Mouse (Mus musculus): ENCODE measurements around the gene Prss53. TPM values are rescaled to one million over a fixed set of nuclear protein-coding genes. Genes with fewer than 3 reads are reported as not detected.
A peak's percentile ranks its signal among the peaks of the same experiment; 100 is the strongest.

Prss53 gene
- total and polyA plus RNA-seq, 3 experiments = 0.15 to 0.77 TPM; not detected in 1

DNA sequence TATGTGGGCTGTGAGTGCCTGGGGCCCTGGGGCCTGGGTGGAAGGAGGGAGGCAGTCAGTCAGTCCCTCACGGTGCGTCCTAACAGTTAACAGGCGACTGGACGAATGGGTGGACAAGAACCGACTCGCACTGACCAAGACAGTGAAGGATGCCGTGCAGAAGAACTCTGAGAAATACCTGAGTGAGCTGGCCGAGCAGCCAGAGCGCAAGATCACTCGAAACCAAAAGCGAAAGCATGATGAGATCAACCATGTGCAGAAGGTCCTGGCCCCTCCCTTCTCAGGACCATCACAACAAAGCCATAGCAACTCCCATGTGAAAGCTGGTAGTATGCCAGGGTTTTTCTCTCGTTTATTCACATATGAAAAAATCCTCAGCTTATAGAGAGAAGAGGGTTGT is 24.5 kb upstream of the Prss53 start:
- TF ChIP-seq NRF1 (IDR thresholded peaks at IDR 0.05; ENCODE audit: insufficient read depth, low read depth, low read length, poor library complexity, severe bottlenecking) = no peak
- TF ChIP-seq ZMIZ1 (IDR thresholded peaks at IDR 0.05; ENCODE audit: low read depth, low read length) = no peak
- TF ChIP-seq POLR2A (IDR thresholded peaks at IDR 0.05; ENCODE audit: control insufficient read depth in 1 of 2, insufficient read depth in 1 of 2, low read depth in 1 of 2, low read length in 2 of 2, poor library complexity in 1 of 2) = no peak
- no peak for TF ChIP-seq RCOR1 (IDR thresholded peaks at IDR 0.05; ENCODE audit: low read depth, low read length)
- TF ChIP-seq SMC3 (IDR thresholded peaks at IDR 0.05; ENCODE audit: low read depth, low read length) = no peak
- TF ChIP-seq TCF12 (IDR thresholded peaks at IDR 0.05; ENCODE audit: low read depth, low read length) = no peak
- TF ChIP-seq JUND (IDR thresholded peaks at IDR 0.05; ENCODE audit: low read depth, low read length) = no peak
- TF ChIP-seq USF1 (IDR thresholded peaks at IDR 0.05; ENCODE audit: low read depth, low read length) = no peak
- no peak for TF ChIP-seq RAD21 (IDR thresholded peaks at IDR 0.05; ENCODE audit: low read depth, low read length)
- Histone ChIP-seq H3K27me3 (ENCODE audit: control insufficient read depth in 1 of 2, insufficient read depth in 2 of 2, low read length in 2 of 2) (no peaks in the 10 kb centered on the region), H3K4me1 (ENCODE audit: control insufficient read depth in 1 of 2, insufficient read depth in 2 of 2, low read length in 2 of 2) (peaks cover 2 to 7% of the 10 kb centered on the region in 2 experiments; a peak in 2 of 4 replicates), H3K9me3 (replicated peaks; ENCODE audit: insufficient read depth, low read length) (no peaks in the 10 kb centered on the region), H3K4me3 (ENCODE audit: control insufficient read depth in 1 of 2, insufficient read depth in 1 of 2, low read depth in 2 of 2, low read length in 2 of 2) (no peak overlapping the region), H3K9ac (ENCODE audit: control insufficient read depth, low read depth, low read length, poor library complexity, severe bottlenecking) (no peak overlapping the region), H3K36me3 (ENCODE audit: control insufficient read depth in 1 of 2, insufficient read depth in 2 of 2, low read length in 2 of 2) (peaks cover 2 to 4% of the 10 kb centered on the region in 2 experiments; a peak in 3 of 4 replicates), H3K27ac (ENCODE audit: control insufficient read depth, low read depth, low read length) (no peak overlapping the region), H3K79me2 (ENCODE audit: control insufficient read depth, insufficient read depth, low read length, poor library complexity) (peaks cover 5% of the 10 kb centered on the region)
- DNase-seq (ENCODE audit: low read depth, low spot score) = no peak

DNA sequence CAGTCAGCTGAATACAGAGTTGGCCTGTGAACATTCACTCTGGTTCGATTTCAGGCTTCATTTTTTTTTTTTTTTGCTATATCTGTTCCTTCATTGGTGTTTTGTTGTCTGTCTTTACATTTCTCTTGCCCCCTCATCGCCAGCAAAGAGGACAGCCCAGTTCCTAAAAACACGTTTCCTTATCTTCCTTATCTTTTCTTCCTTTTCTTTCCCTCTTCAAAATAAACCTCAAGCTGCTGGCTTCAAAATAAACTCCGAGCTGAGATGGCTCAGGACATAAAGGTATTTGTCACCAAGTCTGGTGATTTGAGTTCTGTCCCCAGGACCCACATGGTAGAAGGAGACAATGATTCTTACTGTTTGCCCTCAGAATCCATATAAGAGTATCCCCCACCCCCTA is 22.2 kb upstream of the Prss53 start:
- peaks cover 2 to 4% of the 10 kb centered on the region in 2 experiments; a peak in 3 of 4 replicates for H3K36me3 ChIP-seq (ENCODE audit: control insufficient read depth in 1 of 2, insufficient read depth in 2 of 2, low read length in 2 of 2)
- no peak for DNase-seq (ENCODE audit: low read depth, low spot score)
- TF ChIP-seq ZMIZ1 (IDR thresholded peaks at IDR 0.05; ENCODE audit: low read depth, low read length) (no peak), MEF2A (IDR thresholded peaks at IDR 0.05; ENCODE audit: extremely low read depth, insufficient replicate concordance, low read depth, low read length, poor library complexity, severe bottlenecking) (no peak), ZNF384 (IDR thresholded peaks at IDR 0.05; ENCODE audit: low read depth, low read length) (peak; percentile 60; the same call in 1 of the 2 replicates), GATA1 (IDR thresholded peaks at IDR 0.05; ENCODE audit: low read depth, low read length) (peak; percentile 76), EP300 (IDR thresholded peaks at IDR 0.05; ENCODE audit: low read depth in 1 of 2, low read length in 2 of 2) (peak; percentile 5 to 16; a peak in 1 of 4 replicates), CHD1 (IDR thresholded peaks at IDR 0.05; ENCODE audit: low read depth, low read length) (peak; percentile 78; the same call in 1 of the 2 replicates)
- H3K9ac ChIP-seq (ENCODE audit: control insufficient read depth, low read depth, low read length, poor library complexity, severe bottlenecking) = peak overlapping the region; percentile 80
- H3K79me2 ChIP-seq (ENCODE audit: control insufficient read depth, insufficient read depth, low read length, poor library complexity) = peaks cover 5% of the 10 kb centered on the region
- H3K4me1 ChIP-seq (ENCODE audit: control insufficient read depth in 1 of 2, insufficient read depth in 2 of 2, low read length in 2 of 2) = peaks cover 2 to 7% of the 10 kb centered on the region in 2 experiments; a peak in 2 of 4 replicates
- H3K27me3 ChIP-seq (ENCODE audit: control insufficient read depth in 1 of 2, insufficient read depth in 2 of 2, low read length in 2 of 2) = no peaks in the 10 kb centered on the region
- H3K27ac ChIP-seq (ENCODE audit: control insufficient read depth, low read depth, low read length) = peak overlapping the region; percentile 74
- no peaks in the 10 kb centered on the region for H3K9me3 ChIP-seq (replicated peaks; ENCODE audit: insufficient read depth, low read length)
- peak overlapping the region; percentile 83 to 93 for H3K4me3 ChIP-seq (ENCODE audit: control insufficient read depth in 1 of 2, insufficient read depth in 1 of 2, low read depth in 2 of 2, low read length in 2 of 2)

Data from MEL (cell line).